Mouse (Mus musculus) liver, adult 10 weeks (tissue): Measurements from ENCODE around the gene Ntn1. TPM values are rescaled to one million over a fixed set of nuclear protein-coding genes. Genes with fewer than 3 reads are reported as not detected.

Experiments used
- polyA plus RNA-seq: library from polyadenylated mRNA; stranded (reverse); fragments of 350-450 nt; fragmentation: Illumina TruSeq; extraction: RNeasy Lipid Tissue Mini Kit (QIAGEN cat#74804); gene quantifications from one replicate; pipeline ENCODE4 v1.2.3, GENCODE M21; 2014; ENCODE audit warnings: low read depth, low replicate concordance

Ntn1 gene
- polyA plus RNA-seq, result 0.74 TPM

GRCm38 (mm10) chr11:68400727-68401219 is at the start of gene Ntn1:
Gene Ntn1 (minus strand): TSS chr11:68400823.

GRCm38 (mm10) chr11:68431699-68432360 is 31.2 kb upstream of the Ntn1 start, which contains the start of gene Pik3r5:
Gene Pik3r5 (plus strand): TSS chr11:68432121.

Other genes starting within 250 kb of the Ntn1 start
- 0.16 TPM for gene Pik3r5, start 31.3 kb upstream of the Ntn1 start, polyA plus RNA-seq
- 0.48 TPM for gene Pik3r6, start 102.2 kb upstream of the Ntn1 start, polyA plus RNA-seq
- gene Mfsd6l, start 155.4 kb upstream of the Ntn1 start, polyA plus RNA-seq, result not detected
- not detected for gene Ccdc42, start 186.2 kb upstream of the Ntn1 start, polyA plus RNA-seq